Mouse (Mus musculus) testis, adult 2 months (tissue): ENCODE results near the gene Trib2.

Source experiments
- CTCF ChIP-seq: fragments of 200-500 bp; IDR thresholded peaks from 2 replicates; pipeline ENCODE4 v1.5.1; 2012; ENCODE audit warnings: low read depth, mild to moderate bottlenecking, inconsistent platforms, low read length, moderate library complexity; ENCODE audit not compliant: control insufficient read depth, insufficient read depth, insufficient replicate concordance
- POLR2A ChIP-seq: fragments of 200-500 bp; IDR thresholded peaks from 2 replicates; pipeline ENCODE4 v1.6.1; 2012; ENCODE audit warnings: low read depth, mild to moderate bottlenecking, inconsistent platforms, low read length, moderate library complexity; ENCODE audit not compliant: control insufficient read depth

GRCm38 (mm10) chr12:15844701-15845100 is 28.0 kb upstream of the Trib2 start:
- TF ChIP-seq CTCF: no peak
- no peak for TF ChIP-seq POLR2A
